Mouse (Mus musculus): Measurements from ENCODE around the gene Fibcd1. TPM values are rescaled to one million over a fixed set of nuclear protein-coding genes. Genes with fewer than 3 reads are reported as not detected.

Gene Fibcd1
- not detected in 2 replicates for polyA plus RNA-seq (2012; ENCODE audit: low replicate concordance)

GRCm38 (mm10) chr2:31845896-31846691 lies at the start of gene Fibcd1:
Fibcd1 (minus strand) TSS chr2:31846005.

GRCm38 (mm10) chr2:31887030-31887429 lies 41.2 kb upstream of the Fibcd1 start, which contains the start of gene Lamc3:
Lamc3 (plus strand) TSS chr2:31887291.

GRCm38 (mm10) chr2:31810444-31810843 lies 35.4 kb downstream of the Fibcd1 start, which contains the start of gene Qrfp:
Qrfp (minus strand) TSS chr2:31810580.

Other genes starting within 250 kb of the Fibcd1 start
- gene Prdm12, start 206.0 kb downstream of the Fibcd1 start, polyA plus RNA-seq (2012; ENCODE audit: low replicate concordance), result not detected in 2 replicates
- 8.1 and 12.9 TPM in 2 replicates for gene Exosc2, start 175.3 kb downstream of the Fibcd1 start, polyA plus RNA-seq (2012; ENCODE audit: low replicate concordance)
- gene Abl1, start 157.6 kb downstream of the Fibcd1 start, polyA plus RNA-seq (2012; ENCODE audit: low replicate concordance), result 66.5 and 83.8 TPM in 2 replicates
- 0.17 and 0.54 TPM in 2 replicates for gene Qrfp, start 35.4 kb downstream of the Fibcd1 start, polyA plus RNA-seq (2012; ENCODE audit: low replicate concordance)
- gene Lamc3, start 41.3 kb upstream of the Fibcd1 start, polyA plus RNA-seq (2012; ENCODE audit: low replicate concordance), result 0.10 TPM in 1 of 2 replicates, not detected in the other
- gene Aif1l, start 104.1 kb upstream of the Fibcd1 start, polyA plus RNA-seq (2012; ENCODE audit: low replicate concordance), result 0.35 and 0.50 TPM in 2 replicates
- gene Nup214, start 128.4 kb upstream of the Fibcd1 start, polyA plus RNA-seq (2012; ENCODE audit: low replicate concordance), result 10.9 and 44.9 TPM in 2 replicates
- 66.8 and 117 TPM in 2 replicates for gene Fam78a, start 238.9 kb upstream of the Fibcd1 start, polyA plus RNA-seq (2012; ENCODE audit: low replicate concordance)
- gene Plpp7, start 249.5 kb upstream of the Fibcd1 start, polyA plus RNA-seq (2012; ENCODE audit: low replicate concordance), result 2.7 and 3.3 TPM in 2 replicates